ENCODE assay signal across 8 mouse cellular contexts in the genomic region with DNA sequence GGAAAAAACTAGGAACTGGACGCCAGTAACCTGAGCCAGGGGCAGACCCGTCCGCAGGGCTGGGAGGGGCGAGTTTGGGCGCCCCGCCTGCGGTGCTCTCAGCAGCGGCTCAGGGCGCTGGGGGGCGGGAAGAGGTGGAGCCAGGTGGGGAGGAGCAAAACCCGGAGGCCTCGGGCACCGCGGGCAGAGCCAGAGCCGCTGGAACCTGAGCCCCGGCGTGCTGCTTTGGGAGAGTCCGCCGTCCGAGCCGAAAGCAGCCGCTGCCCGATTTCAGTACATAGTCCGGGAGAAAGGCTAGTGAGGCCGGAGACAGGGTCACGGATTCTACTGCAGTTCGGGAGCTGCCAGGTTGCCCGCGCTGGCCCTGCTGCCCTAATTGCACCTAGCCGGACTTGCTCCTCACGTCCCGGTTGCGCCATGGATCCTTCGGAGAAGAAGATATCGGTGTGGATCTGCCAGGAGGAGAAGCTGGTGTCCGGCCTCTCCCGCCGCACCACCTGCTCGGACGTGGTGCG. TPM values are rescaled to one million over a fixed set of nuclear protein-coding genes. Genes with fewer than 3 reads are reported as not detected.
DNase-seq lines count a peak whose midpoint lies in the region; ATAC-seq and TF ChIP-seq lines count a peak whose summit lies in the region.

A gene (plus strand): TSS at position 186 of the 515 bp plus-strand sequence.

- peaks cover 2% of the 10 kb centered on the region; the same call in 1 of the 2 replicates for H3K4me1 ChIP-seq in cerebellum, adult 2 months (ENCODE audit: control insufficient read depth, insufficient read depth, low read length)

- peak within 1 kb of the TSS; percentile 21 for H3K4me3 ChIP-seq in cerebellum, adult 2 months (replicated peaks; ENCODE audit: insufficient read depth, low read depth, low read length)

- ATAC-seq in megakaryocyte, adult 5-6 weeks (ENCODE audit: poor library complexity, severe bottlenecking): peak; percentile 77

- peaks cover 2% of the 10 kb centered on the region; the same call in 1 of the 2 replicates for H3K27me3 ChIP-seq in cerebellum, adult 2 months (ENCODE audit: control insufficient read depth, insufficient read depth, low read length)

- intact Hi-C loops in left cerebral cortex, postnatal 14 days (cut with DNase I): no loop called here

- DNase-seq in ZHBTc4 (ENCODE audit: low read depth, low spot score): peak; percentile 93
- peak; percentile 38 to 41 for DNase-seq in cerebellum, adult 2 months
- peak; percentile 82 for DNase-seq in forelimb bud, embryonic 11.5 days (ENCODE audit: low read depth, low spot score)
- DNase-seq in heart, postnatal 4 days: peak; percentile 88
- DNase-seq in left cerebral cortex, postnatal 14 days (ENCODE audit: low spot score in 2 of 2): peak; percentile 17 to 52
- peak; percentile 23 for DNase-seq in right cerebral cortex, postnatal 25 days
- no peak for DNase-seq in spleen, postnatal 14 days (ENCODE audit: low spot score in 2 of 2)

- TF ChIP-seq CTCF in cerebellum, adult 2 months (IDR thresholded peaks at IDR 0.05; ENCODE audit: borderline replicate concordance, insufficient read depth, low read depth, low read length): no peak

- 2% methylated on average over 41 of the region's 41 CpGs for WGBS in cerebellum, adult 2 months

- no peak within 1 kb of the TSS for H3K27ac ChIP-seq in cerebellum, adult 2 months (ENCODE audit: insufficient read depth, low read length)

- TF ChIP-seq POLR2A in cerebellum, adult 2 months (IDR thresholded peaks at IDR 0.05; ENCODE audit: borderline replicate concordance, insufficient read depth, low read length): no peak

RNA-seq across cellular contexts. Expression of the gene that starts here (rescaled TPM):
- polyA plus RNA-seq in cerebellum, adult 2 months (2012; rRNA removed): 0.70 and 0.73 TPM in 2 replicates
- total RNA-seq in heart, postnatal 4 days (2021): 1 to 10 TPM; 2.2 to 2.7 TPM
- total RNA-seq in left cerebral cortex, postnatal 14 days (2021): 1 to 10 TPM; 2.6 to 3.1 TPM
- total RNA-seq in megakaryocyte, adult 5-6 weeks (2015): not detected in 2 replicates
- total RNA-seq in megakaryocyte, adult 5-6 weeks (2017): 0.08 TPM in 1 of 2 replicates, not detected in the other

Comparison
In these comparisons a context has a peak if more than half of its experiments do, and no peak if none do; other contexts are left out.
1. Peak in DNase-seq and H3K4me3 ChIP-seq in cerebellum, adult 2 months; RNA of the gene not detected or under 1 TPM.
2. Peak in ATAC-seq in megakaryocyte, adult 5-6 weeks; RNA of the gene not detected or under 1 TPM.
3. DNase-seq: peak in ZHBTc4 (single experiment), forelimb bud, embryonic 11.5 days (single experiment), heart, postnatal 4 days (single experiment), left cerebral cortex, postnatal 14 days (2 of 2) and right cerebral cortex, postnatal 25 days (single experiment); none in spleen, postnatal 14 days (0 of 2).